Mouse (Mus musculus): ENCODE results near the gene Tspan17. TPM values are rescaled to one million over a fixed set of nuclear protein-coding genes. Genes with fewer than 3 reads are reported as not detected.

Gene Tspan17
- total RNA-seq, 2 experiments from 2014 or later = 10.0 to 14.3 TPM

GRCm38 (mm10) chr13:54800206-54800605, 11.0 kb downstream of the Tspan17 start:
- no peak for DNase-seq
- intact Hi-C loops (cut with DNase I) = no loop called here

- intact Hi-C loops (cut with DNase I) = no loop called here
- no peak for DNase-seq
Observed at GRCm38 (mm10) chr13:54803010-54803409, 13.8 kb downstream of the Tspan17 start.

GRCm38 (mm10) chr13:54805134-54805838, 16.1 kb downstream of the Tspan17 start:
- DNase-seq = no peak
- intact Hi-C loops (cut with DNase I) = no loop called here

GRCm38 (mm10) chr13:54806434-54806976, 17.3 kb downstream of the Tspan17 start:
- DNase-seq = no peak
- intact Hi-C loops (cut with DNase I) = no loop called here

- intact Hi-C loops (cut with DNase I) = no loop called here
Observed at GRCm38 (mm10) chr13:54808067-54808466, 18.9 kb downstream of the Tspan17 start.

GRCm38 (mm10) chr13:54811476-54811875, 22.3 kb downstream of the Tspan17 start:
- no peak for DNase-seq

More at GRCm38 (mm10) chr13:54808067-54808466, 18.9 kb downstream of the Tspan17 start:
- DNase-seq = no peak

GRCm38 (mm10) chr13:54813381-54813780, 24.2 kb downstream of the Tspan17 start:
- no peak for DNase-seq
- intact Hi-C loops (cut with DNase I) = no loop called here

More at GRCm38 (mm10) chr13:54811476-54811875, 22.3 kb downstream of the Tspan17 start:
- intact Hi-C loops (cut with DNase I) = no loop called here

GRCm38 (mm10) chr13:54818399-54819254, 29.4 kb downstream of the Tspan17 start:
- intact Hi-C loops (cut with DNase I) = no loop called here
- DNase-seq = no peak

GRCm38 (mm10) chr13:54821106-54821505, 31.9 kb downstream of the Tspan17 start:
- no peak for DNase-seq
- intact Hi-C loops (cut with DNase I) = no loop called here

GRCm38 (mm10) chr13:54821931-54822330, 32.8 kb downstream of the Tspan17 start:
- intact Hi-C loops (cut with DNase I) = no loop called here

GRCm38 (mm10) chr13:54824111-54824931, 35.1 kb downstream of the Tspan17 start:
- DNase-seq = peak; percentile 17 to 29
- intact Hi-C loops (cut with DNase I) = no loop called here

More at GRCm38 (mm10) chr13:54821931-54822330, 32.8 kb downstream of the Tspan17 start:
- no peak for DNase-seq

- no peak for DNase-seq
- intact Hi-C loops (cut with DNase I) = no loop called here
Observed at GRCm38 (mm10) chr13:54827992-54828391, 38.8 kb downstream of the Tspan17 start.

- intact Hi-C loops (cut with DNase I) = no loop called here
- DNase-seq = peak in 1 of 2 experiments; percentile 6
Observed at GRCm38 (mm10) chr13:54828508-54828907, 39.3 kb downstream of the Tspan17 start.

GRCm38 (mm10) chr13:54829450-54829849, 40.3 kb downstream of the Tspan17 start:
- no peak for DNase-seq
- intact Hi-C loops (cut with DNase I) = no loop called here

- intact Hi-C loops (cut with DNase I) = no loop called here
Observed at GRCm38 (mm10) chr13:54836351-54837030, 47.3 kb downstream of the Tspan17 start.

GRCm38 (mm10) chr13:54837061-54837460, 47.9 kb downstream of the Tspan17 start:
- no peak for DNase-seq
- intact Hi-C loops (cut with DNase I) = no loop called here

More at GRCm38 (mm10) chr13:54836351-54837030, 47.3 kb downstream of the Tspan17 start:
- no peak for DNase-seq

GRCm38 (mm10) chr13:54837471-54837889, 48.3 kb downstream of the Tspan17 start:
- intact Hi-C loops (cut with DNase I) = no loop called here
- no peak for DNase-seq

GRCm38 (mm10) chr13:54838540-54838939, 49.4 kb downstream of the Tspan17 start:
- no peak for DNase-seq
- intact Hi-C loops (cut with DNase I) = no loop called here

GRCm38 (mm10) chr13:54839211-54839610, 50.0 kb downstream of the Tspan17 start:
- DNase-seq = no peak
- intact Hi-C loops (cut with DNase I) = no loop called here

GRCm38 (mm10) chr13:54844579-54844978, 55.4 kb downstream of the Tspan17 start:
- intact Hi-C loops (cut with DNase I) = no loop called here
- DNase-seq = no peak

Data from heart, postnatal 10 days (tissue).